12 mouse cellular contexts compared by ENCODE assay signal in the genomic region with DNA sequence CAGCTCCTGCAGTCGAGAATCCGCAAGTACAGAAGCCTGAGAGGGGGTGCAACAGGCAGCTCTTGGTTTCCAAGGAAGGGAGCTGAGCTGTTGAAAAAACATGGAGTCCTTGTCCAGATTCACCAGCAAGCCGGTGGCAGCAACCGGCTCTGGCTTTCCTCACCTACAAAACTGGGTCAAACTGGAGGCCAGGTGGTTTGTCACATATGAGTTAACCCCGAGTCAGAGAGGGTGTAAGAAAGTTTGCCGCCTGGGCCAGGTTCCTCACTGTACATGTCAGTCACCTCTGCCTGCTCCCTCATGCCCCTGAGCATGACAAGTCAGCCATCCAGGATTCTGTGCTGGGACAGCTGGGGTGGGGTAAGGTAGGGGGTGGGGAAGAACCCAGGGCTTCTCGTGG.
"Had no signal": no experiment of that assay in that cellular context is flagged by ENCODE, and none has a peak within 500 bp of the region (broad histone marks: within the 10 kb centered on the region; RNA-seq: fewer than 3 reads in every experiment).

No protein-coding gene starts in this region.

- H3K27ac ChIP-seq: layer of hippocampus, adult 2 months; limb, embryonic 15.5 days; liver, embryonic 12.5 days; midbrain, embryonic 10.5 days; neural tube, embryonic 12.5 days; stomach, postnatal 0 days had no signal

- ATAC-seq: liver, embryonic 12.5 days had no signal

- H3K4me2 ChIP-seq: limb, embryonic 15.5 days; liver, embryonic 12.5 days; lung, embryonic 14.5 days; neural tube, embryonic 12.5 days had no signal

- H3K4me3 ChIP-seq: layer of hippocampus, adult 2 months; limb, embryonic 15.5 days; liver, embryonic 12.5 days; midbrain, embryonic 10.5 days; neural tube, embryonic 12.5 days had no signal

- H3K9ac ChIP-seq: limb, embryonic 15.5 days; liver, embryonic 12.5 days; lung, embryonic 14.5 days; neural tube, embryonic 12.5 days had no signal

- H3K27me3 ChIP-seq: limb, embryonic 15.5 days; liver, embryonic 12.5 days; neural tube, embryonic 12.5 days had no signal

- H3K4me1 ChIP-seq: neural tube, embryonic 12.5 days had no signal

- DNase-seq: kidney, postnatal 10 days; kidney, postnatal 4 days; lung, embryonic 14.5 days; lung, postnatal 10 days; lung, postnatal 4 days; midbrain, embryonic 14.5 days had no signal

- H3K9me3 ChIP-seq: limb, embryonic 15.5 days; liver, embryonic 12.5 days; midbrain, embryonic 10.5 days; neural tube, embryonic 12.5 days had no signal
